Mouse (Mus musculus): ENCODE measurements around the gene Sh3bp5. TPM values are rescaled to one million over a fixed set of nuclear protein-coding genes. Genes with fewer than 3 reads are reported as not detected.

The Sh3bp5 gene
- total RNA-seq, 2 experiments from 2014 or later, result 55.1 to 58.5 TPM

DNA sequence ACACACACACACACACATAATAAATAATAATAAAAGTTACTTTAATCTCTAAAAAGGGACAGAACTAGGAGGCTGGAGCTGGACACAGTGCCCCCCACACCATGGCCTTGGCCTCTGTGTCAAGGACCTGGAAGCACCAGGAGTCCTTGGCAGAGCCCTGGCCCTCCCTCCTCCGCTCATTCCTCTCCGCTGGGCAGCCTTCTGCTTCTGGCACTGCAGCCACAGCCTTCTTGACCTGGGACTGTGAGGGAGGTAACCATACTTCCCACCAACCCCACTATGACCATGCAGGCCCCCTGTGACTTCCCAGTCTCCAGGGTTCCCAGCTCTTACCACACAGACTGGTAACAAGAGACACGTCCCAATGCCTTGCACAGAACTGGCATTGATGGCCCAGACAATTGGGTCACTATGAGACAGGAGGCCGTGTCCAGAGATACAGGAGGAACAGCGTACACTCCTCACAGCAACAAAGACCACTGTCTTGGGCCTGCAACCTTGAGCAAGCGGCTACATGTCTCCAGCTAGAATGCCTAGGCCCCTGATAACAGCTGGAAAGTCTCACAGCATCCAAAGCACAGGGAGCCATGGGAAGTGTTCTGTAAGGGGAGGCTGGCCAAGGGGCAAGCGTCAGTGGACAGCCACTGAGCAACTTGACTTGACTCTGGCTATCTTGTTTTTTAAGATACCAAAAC lies 41.8 kb downstream of the Sh3bp5 start:
- Histone ChIP-seq H3K27ac (peak overlapping the region; percentile 64), H3K4me3 (no peak overlapping the region)
- intact Hi-C loops (cut with DNase I), result no loop called here
- no peak for TF ChIP-seq CTCF (IDR thresholded peaks at IDR 0.05)
- peak; percentile 66 for DNase-seq

DNA sequence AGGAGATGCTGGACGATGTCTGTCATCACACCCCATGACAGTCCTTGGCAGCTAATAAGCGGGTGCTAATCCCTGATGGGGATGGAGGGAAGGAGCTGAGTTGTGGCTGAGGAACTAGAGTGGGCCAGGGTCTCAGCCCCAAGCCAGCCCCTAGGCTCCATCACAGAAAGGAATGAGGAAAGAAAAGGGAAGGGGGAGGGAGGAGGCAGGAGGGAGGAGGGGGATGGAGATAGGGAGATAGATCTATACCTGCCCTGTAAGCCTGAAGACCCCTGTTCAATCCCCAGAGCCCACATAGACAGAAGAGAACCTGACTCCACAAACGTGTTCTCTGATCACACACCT lies 42.4 kb downstream of the Sh3bp5 start:
- Histone ChIP-seq H3K4me3 (no peak overlapping the region), H3K27ac (peak overlapping the region; percentile 64; the same call in 1 of the 2 replicates)
- no peak for TF ChIP-seq CTCF (IDR thresholded peaks at IDR 0.05)
- DNase-seq, result no peak
- intact Hi-C loops (cut with DNase I), result no loop called here

DNA sequence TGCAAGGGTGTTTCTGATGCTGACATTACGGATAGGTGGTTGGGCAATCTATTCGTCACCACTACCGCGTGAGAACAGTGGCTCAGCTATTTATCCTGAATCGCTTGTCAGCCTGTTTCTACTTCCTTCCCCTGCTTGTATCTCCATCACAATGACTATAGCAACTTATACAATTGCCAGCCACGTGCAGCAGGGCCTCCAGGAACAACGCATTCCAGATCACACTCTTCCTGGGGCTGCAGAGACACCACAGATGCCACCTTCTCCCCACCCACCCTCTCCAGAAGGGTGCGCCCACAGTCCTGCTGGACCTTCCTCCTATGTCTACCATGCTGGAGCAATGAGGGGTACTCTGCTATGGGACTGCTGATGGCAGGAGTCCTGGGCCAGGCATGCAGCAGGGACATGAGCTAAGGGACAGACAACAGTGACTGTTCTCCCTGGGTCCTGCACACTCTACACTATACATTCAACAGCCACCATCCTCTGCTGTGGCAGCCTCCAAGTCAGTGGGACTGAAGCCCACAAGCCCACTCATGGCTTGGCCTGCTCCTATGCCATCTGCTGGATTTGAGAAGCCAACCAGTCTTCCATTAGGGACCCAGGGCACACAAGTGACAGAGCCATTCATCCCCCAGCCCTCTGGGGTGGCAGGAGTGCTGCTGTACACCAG lies 42.9 kb downstream of the Sh3bp5 start:
- no peak overlapping the region for H3K4me3 ChIP-seq
- peak; percentile 15 for DNase-seq
- 0 out of 2 replicates have a peak overlapping the region, but pooled peaks have one; percentile 0 for H3K27ac ChIP-seq

DNA sequence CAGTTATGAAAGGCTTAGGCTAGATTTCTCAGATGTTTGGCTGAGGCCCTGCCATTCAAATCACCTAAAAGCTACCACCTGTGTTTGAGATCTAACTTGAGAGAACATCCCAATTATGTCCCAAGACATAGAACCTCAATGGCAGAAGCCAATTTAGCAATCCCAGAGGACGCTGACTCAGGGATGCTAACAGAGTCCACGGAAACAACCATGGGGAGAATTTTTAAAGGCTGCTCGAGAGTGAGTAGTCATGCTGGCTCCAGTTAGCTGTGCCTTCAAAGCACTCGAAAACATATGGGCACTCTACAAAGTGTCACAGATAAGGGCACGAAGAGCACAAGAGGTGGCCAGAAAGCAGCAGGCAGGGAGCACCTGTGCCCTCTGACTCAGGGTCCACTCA lies 43.6 kb downstream of the Sh3bp5 start:
- no peak overlapping the region for H3K4me3 ChIP-seq
- TF ChIP-seq CTCF (IDR thresholded peaks at IDR 0.05), result no peak
- intact Hi-C loops (cut with DNase I), result no loop called here
- no peak overlapping the region for H3K27ac ChIP-seq
- no peak for DNase-seq

More for the DNA sequence above, 42.9 kb downstream of the Sh3bp5 start:
- TF ChIP-seq CTCF (IDR thresholded peaks at IDR 0.05), result no peak
- intact Hi-C loops (cut with DNase I), result no loop called here

DNA sequence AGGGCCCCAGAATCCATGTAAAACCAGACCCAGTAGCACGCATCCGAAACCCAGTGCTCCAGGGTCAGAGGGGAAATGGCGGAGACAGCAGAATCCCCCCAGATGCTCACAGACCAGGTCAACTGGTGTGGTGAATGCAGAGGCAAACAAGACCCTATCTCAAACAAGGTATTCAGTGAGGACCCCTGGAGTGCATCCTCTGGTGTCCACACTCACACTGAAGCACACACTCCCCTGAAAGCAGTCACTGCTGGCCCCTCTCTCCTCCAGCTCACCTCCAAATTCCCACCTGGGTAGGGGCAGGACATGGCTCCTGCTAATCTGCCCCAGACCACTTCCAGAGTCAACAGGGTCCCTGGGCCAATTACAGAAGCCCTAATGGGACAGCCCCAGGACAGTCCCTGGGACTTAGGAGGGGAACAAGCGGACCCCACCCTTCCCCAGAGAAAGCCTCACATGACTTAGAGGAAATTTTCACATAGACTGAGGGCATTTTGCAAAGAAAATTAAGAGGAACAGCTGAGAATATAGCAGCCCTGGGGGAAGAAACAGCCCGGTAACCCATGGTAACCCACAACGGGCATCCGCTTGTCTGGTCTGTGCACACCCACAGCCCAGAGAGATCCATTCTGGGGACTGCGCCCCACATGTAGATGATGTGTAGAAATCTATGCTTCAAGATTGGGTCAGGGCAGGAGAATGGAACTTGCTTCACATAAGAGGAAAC lies 46.3 kb downstream of the Sh3bp5 start:
- Histone ChIP-seq H3K27ac (peak overlapping the region; percentile 24), H3K4me3 (no peak overlapping the region)
- no peak for TF ChIP-seq CTCF (IDR thresholded peaks at IDR 0.05)
- intact Hi-C loops (cut with DNase I), result loop anchor here (5.0 kb wide), 1 partner anchor 698 kb away; the partner anchor contains the start of genes Dph3 and Oxnad1
- DNase-seq, result no peak

DNA sequence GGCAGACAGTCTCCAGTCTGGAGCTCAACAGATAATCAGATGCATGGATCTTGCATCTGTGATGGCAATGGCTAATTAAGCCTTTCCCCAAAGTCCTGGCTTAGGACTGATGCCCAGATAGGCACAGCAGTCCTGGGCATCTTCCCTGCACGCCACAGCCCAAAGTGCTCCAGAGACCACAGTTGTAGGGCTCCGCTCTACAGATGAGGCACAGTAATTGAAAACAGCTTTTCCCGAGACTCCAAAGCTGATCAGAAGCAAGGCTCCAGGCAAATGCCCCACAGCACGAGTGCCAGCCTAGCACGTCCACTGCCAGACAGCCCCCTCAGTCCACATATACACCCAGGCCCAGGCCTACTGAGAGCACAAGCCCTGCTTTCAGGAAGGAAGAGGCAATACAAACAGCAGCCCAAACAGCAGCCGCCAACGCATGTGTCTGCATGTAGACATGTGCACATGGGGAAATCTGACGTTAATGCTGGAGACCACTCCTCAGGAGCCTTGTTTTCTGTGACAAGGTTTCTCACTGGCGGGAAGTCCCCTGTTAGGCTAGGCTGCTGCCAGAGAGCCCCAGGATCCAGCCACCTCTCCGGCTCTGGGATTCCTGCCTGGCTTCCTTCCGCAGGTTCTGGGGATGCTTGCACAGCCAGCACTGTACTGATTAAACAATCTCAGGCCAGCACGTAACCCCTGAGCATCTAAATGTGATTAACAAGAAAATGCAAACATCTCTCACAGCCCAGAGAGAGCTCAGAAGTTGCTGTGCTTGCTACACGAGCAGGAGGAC lies 47.6 kb downstream of the Sh3bp5 start:
- intact Hi-C loops (cut with DNase I), result loop anchor here (5.0 kb wide), 1 partner anchor 699 kb away; the partner anchor contains the start of genes Dph3 and Oxnad1
- peak overlapping the region; percentile 96 for H3K27ac ChIP-seq
- DNase-seq, result no peak
- no peak for TF ChIP-seq CTCF (IDR thresholded peaks at IDR 0.05)
- H3K4me3 ChIP-seq, result no peak overlapping the region

DNA sequence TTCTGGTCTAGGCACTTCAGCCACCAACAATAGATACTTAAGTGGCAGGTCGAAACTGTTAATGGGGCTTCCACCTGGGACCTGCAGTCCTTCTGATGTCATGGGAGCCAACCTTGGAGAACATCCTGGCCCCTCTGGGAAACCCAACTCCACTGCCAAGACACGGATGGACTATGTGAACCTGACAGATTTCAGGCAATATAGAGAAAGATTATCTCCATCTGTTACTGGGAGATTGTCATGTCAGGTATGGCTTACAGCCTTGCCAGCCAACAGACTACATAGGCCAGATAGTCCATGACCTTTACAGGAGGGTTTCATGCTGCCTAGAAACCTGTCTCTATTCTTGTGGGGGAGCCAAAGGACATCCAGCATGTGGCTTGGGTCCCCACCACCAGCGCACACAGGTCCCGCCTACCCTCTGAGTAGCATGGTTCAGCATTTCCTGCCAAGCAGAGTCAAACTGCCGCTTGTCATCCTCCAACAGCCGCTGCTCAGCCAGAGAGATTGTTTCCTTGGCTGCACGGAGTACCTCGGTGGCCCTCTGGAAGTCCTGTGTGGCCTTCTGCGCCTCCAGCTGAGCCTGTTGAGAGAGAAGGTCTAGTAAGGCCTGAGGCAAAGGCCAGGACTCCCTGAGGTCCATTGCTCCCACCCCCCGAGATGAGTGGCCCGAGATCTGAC lies 48.4 kb downstream of the Sh3bp5 start:
- intact Hi-C loops (cut with DNase I), result loop anchor here (2.0 to 5.0 kb wide), 2 partner anchors 85 to 700 kb away; partner anchors contain the start of genes Dph3 and Oxnad1
- no peak for DNase-seq
- Histone ChIP-seq H3K4me3 (no peak overlapping the region), H3K27ac (peak overlapping the region; percentile 96)
- no peak for TF ChIP-seq CTCF (IDR thresholded peaks at IDR 0.05)

DNA sequence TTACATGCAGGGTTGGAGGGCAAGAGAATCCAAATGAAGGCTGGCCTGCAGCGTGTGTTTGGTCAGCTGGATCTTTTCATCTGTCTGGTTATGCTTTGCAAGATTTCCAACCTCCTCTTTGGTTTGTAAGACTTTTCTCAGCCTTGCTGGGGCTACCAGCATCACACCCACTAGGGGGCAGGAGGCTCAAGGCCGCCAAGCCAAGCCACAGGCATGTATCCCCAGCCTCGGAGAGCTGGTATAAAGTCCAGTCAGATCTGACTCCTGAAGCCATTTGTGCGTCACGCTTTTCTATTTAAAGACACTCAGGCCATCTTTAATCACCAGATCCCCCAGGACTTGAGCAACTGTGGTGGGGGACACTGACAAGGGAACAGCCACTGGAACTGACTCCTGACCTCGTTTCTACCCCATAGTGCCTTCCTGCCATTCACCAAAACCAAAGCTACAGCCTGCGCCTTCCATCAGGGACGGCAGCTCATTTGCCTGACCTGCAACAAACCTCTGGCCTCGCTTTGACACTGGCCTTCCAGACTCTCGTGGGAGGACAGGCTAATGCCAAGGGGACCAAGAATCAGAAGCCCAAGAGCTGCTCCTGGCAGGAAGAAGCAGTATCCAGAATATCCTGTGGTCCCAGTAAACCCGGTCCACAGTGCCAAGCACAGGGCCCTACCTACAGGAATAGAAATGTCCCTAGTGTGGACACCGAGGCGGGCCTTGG lies 49.7 kb downstream of the Sh3bp5 start:
- H3K4me3 ChIP-seq, result peak overlapping the region; percentile 29
- intact Hi-C loops (cut with DNase I), result loop anchor here (1.0 to 5.0 kb wide), 4 partner anchors 19 to 701 kb away; partner anchors contain the start of genes Dph3, Oxnad1 and Sh3bp5
- no peak; the same call in 1 of the 2 replicates for TF ChIP-seq CTCF (IDR thresholded peaks at IDR 0.05)
- H3K27ac ChIP-seq, result peak overlapping the region; percentile 96
- peak; percentile 91 for DNase-seq

DNA sequence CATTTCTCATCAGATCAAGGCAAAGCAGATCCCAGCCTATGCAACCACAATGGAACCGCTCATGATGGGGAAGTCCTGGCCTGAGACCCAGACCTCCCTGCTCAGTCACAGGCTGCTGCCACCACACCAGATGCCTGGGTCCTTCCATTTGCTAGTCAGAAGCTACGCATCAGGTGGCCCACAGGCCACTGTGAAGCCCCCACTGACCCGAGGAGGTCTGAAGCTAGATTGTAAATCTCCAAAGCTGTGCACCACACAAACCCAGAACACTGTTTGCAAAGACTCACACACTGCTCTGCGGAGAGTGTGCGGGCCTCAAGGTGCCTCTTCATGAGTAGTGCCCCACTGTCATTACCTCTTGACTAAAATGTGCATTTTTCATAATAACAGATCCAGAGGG lies 50.5 kb downstream of the Sh3bp5 start:
- no peak overlapping the region for H3K4me3 ChIP-seq
- H3K27ac ChIP-seq, result peak overlapping the region; percentile 96
- intact Hi-C loops (cut with DNase I), result loop anchor here (1.0 to 5.0 kb wide), 2 partner anchors 18 to 702 kb away; partner anchors contain the start of genes Dph3 and Oxnad1
- TF ChIP-seq CTCF (IDR thresholded peaks at IDR 0.05), result no peak
- no peak for DNase-seq

DNA sequence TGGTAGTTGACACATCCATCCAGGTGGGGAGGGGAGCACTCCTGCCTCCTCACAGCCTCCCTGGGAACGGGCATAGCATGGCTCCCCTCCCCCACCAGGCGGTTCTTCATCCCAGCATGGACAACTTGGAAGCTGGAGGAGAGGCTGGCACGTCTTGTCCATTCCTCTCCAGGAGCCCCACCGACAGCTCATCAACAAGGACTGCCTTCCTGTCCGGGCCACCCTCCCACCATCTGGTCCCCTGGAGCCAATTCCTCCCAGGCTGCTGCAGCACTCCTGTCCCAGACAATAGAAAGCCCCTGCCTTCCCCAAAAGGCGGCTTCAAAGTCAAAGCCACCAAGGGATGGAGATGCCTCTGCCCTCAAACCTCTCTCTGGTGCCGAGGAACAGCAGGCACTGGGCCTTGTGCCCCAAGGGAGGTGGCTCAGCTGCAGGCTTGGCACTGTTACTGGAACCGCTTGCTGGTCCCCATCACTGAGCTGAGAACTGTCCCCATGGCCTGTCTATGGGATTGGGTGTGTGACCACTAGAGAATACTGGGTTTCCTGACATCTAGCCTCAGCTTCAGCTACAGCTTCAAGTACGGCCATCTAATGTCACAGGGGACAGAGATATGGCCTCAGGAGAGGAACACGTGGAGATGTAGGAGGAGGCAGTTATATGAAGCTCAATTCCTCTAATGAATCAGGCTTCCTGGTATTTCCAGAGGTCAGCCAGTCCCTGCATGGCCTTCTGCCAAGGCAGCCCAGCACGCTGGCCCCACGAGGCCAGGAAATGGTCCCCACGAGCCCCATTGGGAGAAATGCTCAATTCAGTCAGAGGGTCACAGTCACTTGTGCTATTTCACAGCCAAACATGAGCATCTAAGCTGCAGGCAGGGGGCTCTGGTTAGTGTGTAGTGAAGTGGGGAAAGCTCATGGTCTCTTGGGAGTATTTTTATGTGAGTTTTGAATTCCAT lies 51.2 kb downstream of the Sh3bp5 start:
- Histone ChIP-seq H3K27ac (peak overlapping the region; percentile 96), H3K4me3 (peak overlapping the region; percentile 5; the same call in 1 of the 2 replicates)
- intact Hi-C loops (cut with DNase I), result loop anchor here (1.0 to 5.0 kb wide), 2 partner anchors 17 to 703 kb away; partner anchors contain the start of genes Dph3 and Oxnad1
- TF ChIP-seq CTCF (IDR thresholded peaks at IDR 0.05), result no peak
- DNase-seq, result peak; percentile 65
